Mouse (Mus musculus): ENCODE measurements at regions not wholly inside any gene's neighbourhood (a gene's known extent, or its start where the extent isn't known, plus 50 kb on each side); places are given as distances from the start of the nearest gene placed in this dataset.

GRCm38 (mm10) chr4:131014301-131015081 is 70.3 kb downstream of the Matn1 start:
- Histone ChIP-seq H3K4me3 (ENCODE audit: low read depth, low read length) (no peak overlapping the region), H3K9me3 (replicated peaks; ENCODE audit: control insufficient read depth, low read length) (no peaks in the 10 kb centered on the region), H3K9ac (ENCODE audit: low read depth, low read length) (no peak overlapping the region), H3K4me1 (ENCODE audit: control insufficient read depth, low read depth, low read length) (no peaks in the 10 kb centered on the region), H3K36me3 (ENCODE audit: control insufficient read depth, insufficient read depth) (no peaks in the 10 kb centered on the region), H3K27ac (ENCODE audit: low read length) (no peak overlapping the region), H3K27me3 (ENCODE audit: control insufficient read depth, insufficient read depth, low read depth, low read length) (no peaks in the 10 kb centered on the region), H3K4me2 (ENCODE audit: low read depth, low read length) (no peak overlapping the region)
- ATAC-seq (ENCODE audit: low read depth) = no peak
- 60% methylated on average over 15 of the region's 15 CpGs for WGBS (ENCODE audit: insufficient replicate concordance)

- Histone ChIP-seq H3K4me1 (ENCODE audit: control insufficient read depth, low read depth, low read length) (no peaks in the 10 kb centered on the region), H3K27me3 (ENCODE audit: control insufficient read depth, insufficient read depth, low read depth, low read length) (no peaks in the 10 kb centered on the region), H3K36me3 (ENCODE audit: control insufficient read depth, insufficient read depth) (no peaks in the 10 kb centered on the region), H3K9ac (ENCODE audit: low read depth, low read length) (no peak overlapping the region), H3K27ac (ENCODE audit: low read length) (no peak overlapping the region), H3K4me3 (ENCODE audit: low read depth, low read length) (no peak overlapping the region), H3K9me3 (replicated peaks; ENCODE audit: control insufficient read depth, low read length) (no peaks in the 10 kb centered on the region), H3K4me2 (ENCODE audit: low read depth, low read length) (no peak overlapping the region)
- 25% methylated on average over 2 of the region's 2 CpGs for WGBS (ENCODE audit: insufficient replicate concordance)
- ATAC-seq (ENCODE audit: low read depth) = no peak
These were observed 71.0 kb downstream of the Matn1 start for GRCm38 (mm10) chr4:131015156-131015555.

GRCm38 (mm10) chr4:131023601-131024000 is 79.4 kb downstream of the Matn1 start:
- no peaks in the 10 kb centered on the region for H3K4me1 ChIP-seq (ENCODE audit: control insufficient read depth, low read depth, low read length)
- no peak overlapping the region for H3K9ac ChIP-seq (ENCODE audit: low read depth, low read length)
- no peak overlapping the region for H3K27ac ChIP-seq (ENCODE audit: low read length)
- H3K27me3 ChIP-seq (ENCODE audit: control insufficient read depth, insufficient read depth, low read depth, low read length) = no peaks in the 10 kb centered on the region
- no peak overlapping the region for H3K4me2 ChIP-seq (ENCODE audit: low read depth, low read length)
- no peaks in the 10 kb centered on the region for H3K9me3 ChIP-seq (replicated peaks; ENCODE audit: control insufficient read depth, low read length)
- 34% methylated on average over 6 of the region's 6 CpGs for WGBS (ENCODE audit: insufficient replicate concordance)
- H3K36me3 ChIP-seq (ENCODE audit: control insufficient read depth, insufficient read depth) = no peaks in the 10 kb centered on the region
- no peak overlapping the region for H3K4me3 ChIP-seq (ENCODE audit: low read depth, low read length)
- ATAC-seq (ENCODE audit: low read depth) = no peak

GRCm38 (mm10) chr4:131036292-131036691 is 92.1 kb downstream of the Matn1 start:
- no peak overlapping the region for H3K9ac ChIP-seq (ENCODE audit: low read depth, low read length)
- WGBS (ENCODE audit: insufficient replicate concordance) = 80% methylated on average over 11 of the region's 11 CpGs
- no peaks in the 10 kb centered on the region for H3K9me3 ChIP-seq (replicated peaks; ENCODE audit: control insufficient read depth, low read length)
- no peak overlapping the region for H3K4me3 ChIP-seq (ENCODE audit: low read depth, low read length)
- H3K4me2 ChIP-seq (ENCODE audit: low read depth, low read length) = no peak overlapping the region
- H3K4me1 ChIP-seq (ENCODE audit: control insufficient read depth, low read depth, low read length) = no peaks in the 10 kb centered on the region
- H3K27ac ChIP-seq (ENCODE audit: low read length) = no peak overlapping the region
- no peaks in the 10 kb centered on the region for H3K36me3 ChIP-seq (ENCODE audit: control insufficient read depth, insufficient read depth)
- ATAC-seq (ENCODE audit: low read depth) = no peak
- no peaks in the 10 kb centered on the region for H3K27me3 ChIP-seq (ENCODE audit: control insufficient read depth, insufficient read depth, low read depth, low read length)

GRCm38 (mm10) chr4:131037179-131037578 is 93.0 kb downstream of the Matn1 start:
- 10% methylated on average over 6 of the region's 6 CpGs for WGBS (ENCODE audit: insufficient replicate concordance)
- H3K27ac ChIP-seq (ENCODE audit: low read length) = no peak overlapping the region
- no peaks in the 10 kb centered on the region for H3K4me1 ChIP-seq (ENCODE audit: control insufficient read depth, low read depth, low read length)
- H3K4me3 ChIP-seq (ENCODE audit: low read depth, low read length) = no peak overlapping the region
- H3K9me3 ChIP-seq (replicated peaks; ENCODE audit: control insufficient read depth, low read length) = no peaks in the 10 kb centered on the region
- no peak overlapping the region for H3K9ac ChIP-seq (ENCODE audit: low read depth, low read length)
- H3K36me3 ChIP-seq (ENCODE audit: control insufficient read depth, insufficient read depth) = no peaks in the 10 kb centered on the region
- ATAC-seq (ENCODE audit: low read depth) = no peak
- H3K27me3 ChIP-seq (ENCODE audit: control insufficient read depth, insufficient read depth, low read depth, low read length) = no peaks in the 10 kb centered on the region
- H3K4me2 ChIP-seq (ENCODE audit: low read depth, low read length) = no peak overlapping the region

GRCm38 (mm10) chr4:131039686-131040085 is 95.5 kb downstream of the Matn1 start:
- no peaks in the 10 kb centered on the region for H3K9me3 ChIP-seq (replicated peaks; ENCODE audit: control insufficient read depth, low read length)
- no peak overlapping the region for H3K9ac ChIP-seq (ENCODE audit: low read depth, low read length)
- H3K27me3 ChIP-seq (ENCODE audit: control insufficient read depth, insufficient read depth, low read depth, low read length) = no peaks in the 10 kb centered on the region
- WGBS (ENCODE audit: insufficient replicate concordance) = 37% methylated on average over 3 of the region's 3 CpGs
- no peak overlapping the region for H3K4me3 ChIP-seq (ENCODE audit: low read depth, low read length)
- no peak overlapping the region for H3K4me2 ChIP-seq (ENCODE audit: low read depth, low read length)
- ATAC-seq (ENCODE audit: low read depth) = no peak
- no peak overlapping the region for H3K27ac ChIP-seq (ENCODE audit: low read length)
- H3K36me3 ChIP-seq (ENCODE audit: control insufficient read depth, insufficient read depth) = no peaks in the 10 kb centered on the region
- H3K4me1 ChIP-seq (ENCODE audit: control insufficient read depth, low read depth, low read length) = no peaks in the 10 kb centered on the region

GRCm38 (mm10) chr4:131041210-131041609 is 97.0 kb downstream of the Matn1 start:
- H3K27ac ChIP-seq (ENCODE audit: low read length) = no peak overlapping the region
- no peak overlapping the region for H3K4me3 ChIP-seq (ENCODE audit: low read depth, low read length)
- H3K9me3 ChIP-seq (replicated peaks; ENCODE audit: control insufficient read depth, low read length) = no peaks in the 10 kb centered on the region
- no peaks in the 10 kb centered on the region for H3K27me3 ChIP-seq (ENCODE audit: control insufficient read depth, insufficient read depth, low read depth, low read length)
- H3K36me3 ChIP-seq (ENCODE audit: control insufficient read depth, insufficient read depth) = no peaks in the 10 kb centered on the region
- WGBS (ENCODE audit: insufficient replicate concordance) = 57% methylated on average over 2 of the region's 2 CpGs
- H3K4me2 ChIP-seq (ENCODE audit: low read depth, low read length) = no peak overlapping the region
- no peak overlapping the region for H3K9ac ChIP-seq (ENCODE audit: low read depth, low read length)
- 0 out of 2 replicates have a peak, but pooled peaks have one; percentile 47 for ATAC-seq (ENCODE audit: low read depth)
- no peaks in the 10 kb centered on the region for H3K4me1 ChIP-seq (ENCODE audit: control insufficient read depth, low read depth, low read length)

- H3K4me3 ChIP-seq (ENCODE audit: low read depth, low read length) = no peak overlapping the region
These were observed 101.9 kb downstream of the Matn1 start for GRCm38 (mm10) chr4:131046101-131046500.

GRCm38 (mm10) chr4:131046969-131047650 is 102.9 kb downstream of the Matn1 start:
- no peak overlapping the region for H3K27ac ChIP-seq (ENCODE audit: low read length)
- H3K9me3 ChIP-seq (replicated peaks; ENCODE audit: control insufficient read depth, low read length) = no peaks in the 10 kb centered on the region
- H3K4me2 ChIP-seq (ENCODE audit: low read depth, low read length) = no peak overlapping the region
- no peak overlapping the region for H3K4me3 ChIP-seq (ENCODE audit: low read depth, low read length)
- H3K4me1 ChIP-seq (ENCODE audit: control insufficient read depth, low read depth, low read length) = no peaks in the 10 kb centered on the region
- no peak for ATAC-seq (ENCODE audit: low read depth)
- no peaks in the 10 kb centered on the region for H3K27me3 ChIP-seq (ENCODE audit: control insufficient read depth, insufficient read depth, low read depth, low read length)
- WGBS (ENCODE audit: insufficient replicate concordance) = 40% methylated on average over 12 of the region's 12 CpGs
- no peak overlapping the region for H3K9ac ChIP-seq (ENCODE audit: low read depth, low read length)
- no peaks in the 10 kb centered on the region for H3K36me3 ChIP-seq (ENCODE audit: control insufficient read depth, insufficient read depth)

More at GRCm38 (mm10) chr4:131046101-131046500, 101.9 kb downstream of the Matn1 start:
- Histone ChIP-seq H3K4me2 (ENCODE audit: low read depth, low read length) (no peak overlapping the region), H3K36me3 (ENCODE audit: control insufficient read depth, insufficient read depth) (no peaks in the 10 kb centered on the region), H3K4me1 (ENCODE audit: control insufficient read depth, low read depth, low read length) (no peaks in the 10 kb centered on the region), H3K27me3 (ENCODE audit: control insufficient read depth, insufficient read depth, low read depth, low read length) (no peaks in the 10 kb centered on the region), H3K9me3 (replicated peaks; ENCODE audit: control insufficient read depth, low read length) (no peaks in the 10 kb centered on the region), H3K9ac (ENCODE audit: low read depth, low read length) (no peak overlapping the region), H3K27ac (ENCODE audit: low read length) (no peak overlapping the region)
- ATAC-seq (ENCODE audit: low read depth) = no peak
- WGBS (ENCODE audit: insufficient replicate concordance) = 38% methylated on average over 8 of the region's 8 CpGs

Measured in liver, embryonic 16.5 days (tissue).